Mouse (Mus musculus): ENCODE data around the gene Cyp51.
"Not testable (repeated sequence)": the region's sequence is repeated elsewhere in the genome, so short reads cannot be mapped to it uniquely, and the experiment has no call there.

Cyp51 gene

DNA sequence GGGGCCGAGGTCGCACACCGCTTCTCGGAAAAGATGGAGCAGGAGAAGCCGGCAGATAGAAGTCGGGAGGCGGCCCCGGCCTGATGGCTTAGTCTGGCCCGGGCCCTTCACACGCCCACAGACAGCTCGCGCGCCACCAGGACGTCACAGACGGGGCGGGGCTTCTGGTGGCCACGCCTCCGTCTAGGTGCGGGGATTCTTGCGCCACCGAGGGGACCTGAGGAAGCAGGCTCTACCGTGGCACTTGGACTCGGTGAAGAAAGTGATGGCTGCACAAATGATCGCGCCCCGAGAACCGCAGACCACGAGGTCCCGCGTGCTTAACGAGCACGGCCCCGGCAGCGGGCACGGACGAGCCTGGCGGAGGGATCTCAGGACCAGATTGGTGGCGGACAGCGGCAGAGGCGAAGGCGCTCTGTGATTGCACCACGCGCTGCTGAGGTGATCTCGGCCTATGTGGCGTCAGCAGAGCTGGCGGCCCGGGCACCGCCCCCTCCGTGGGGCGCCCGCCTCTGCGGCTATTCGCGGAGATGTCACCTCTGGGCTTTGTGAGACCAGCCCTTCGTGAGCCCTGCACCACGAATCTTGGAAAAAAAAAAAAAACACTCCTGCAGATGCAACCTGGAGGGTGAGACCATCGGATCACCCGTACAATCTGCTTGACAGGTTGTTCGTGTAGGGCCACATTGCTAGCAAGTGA, at the start of gene Cyp51:
Gene Cyp51 (minus strand): TSS at position 406 of the 700 bp plus-strand sequence.
- peak; percentile 52 for DNase-seq (ENCODE audit: extremely low spot score, low read depth, low spot score)

DNA sequence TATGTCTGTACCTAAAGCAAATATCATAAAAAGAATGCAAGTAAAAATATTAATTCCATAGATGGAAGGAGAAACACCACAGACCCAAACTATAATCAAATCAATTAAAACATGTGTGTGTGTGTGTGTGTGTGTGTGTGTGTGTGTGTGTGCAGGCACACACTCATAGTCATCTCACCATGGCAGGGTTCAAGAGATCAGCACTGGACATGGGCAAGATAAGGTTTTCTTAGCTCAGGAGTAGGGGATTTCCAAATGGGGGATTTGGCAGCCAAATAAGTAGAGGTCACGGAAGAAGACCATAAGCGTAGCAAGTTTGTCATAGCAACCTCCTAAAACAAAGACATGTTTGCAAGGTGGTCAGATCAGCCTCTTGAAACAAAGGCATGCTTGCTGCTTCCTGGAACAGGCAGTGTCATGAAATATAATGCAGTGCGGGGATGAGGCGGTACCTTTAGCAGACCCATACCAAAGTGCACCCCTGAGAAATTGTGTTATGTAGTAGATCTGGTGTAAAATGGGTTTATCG, 8.1 kb upstream of the Cyp51 start:
- DNase-seq (ENCODE audit: extremely low spot score, low read depth, low spot score) = no peak

DNA sequence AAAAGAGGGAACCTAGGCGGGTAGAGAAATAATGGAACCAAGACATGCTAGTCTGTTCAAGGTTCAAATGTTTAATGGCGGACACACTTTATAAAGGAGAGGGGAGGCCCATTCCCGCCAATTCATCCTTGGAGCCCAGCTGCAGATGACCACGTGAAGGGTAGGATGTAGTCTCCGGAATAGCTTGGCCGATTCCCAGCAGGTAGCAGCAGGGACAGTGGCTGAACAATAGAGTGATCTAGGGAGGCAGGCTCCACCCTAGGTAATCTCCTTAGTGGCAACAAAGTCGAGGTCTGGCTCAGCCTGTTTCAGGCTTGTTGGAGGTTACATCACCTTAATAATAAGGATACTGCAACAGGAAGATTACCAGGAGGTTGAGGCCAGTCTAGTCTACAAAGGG, 2.5 kb upstream of the Cyp51 start:
- not testable (repeated sequence) for DNase-seq (ENCODE audit: extremely low spot score, low read depth, low spot score)

DNA sequence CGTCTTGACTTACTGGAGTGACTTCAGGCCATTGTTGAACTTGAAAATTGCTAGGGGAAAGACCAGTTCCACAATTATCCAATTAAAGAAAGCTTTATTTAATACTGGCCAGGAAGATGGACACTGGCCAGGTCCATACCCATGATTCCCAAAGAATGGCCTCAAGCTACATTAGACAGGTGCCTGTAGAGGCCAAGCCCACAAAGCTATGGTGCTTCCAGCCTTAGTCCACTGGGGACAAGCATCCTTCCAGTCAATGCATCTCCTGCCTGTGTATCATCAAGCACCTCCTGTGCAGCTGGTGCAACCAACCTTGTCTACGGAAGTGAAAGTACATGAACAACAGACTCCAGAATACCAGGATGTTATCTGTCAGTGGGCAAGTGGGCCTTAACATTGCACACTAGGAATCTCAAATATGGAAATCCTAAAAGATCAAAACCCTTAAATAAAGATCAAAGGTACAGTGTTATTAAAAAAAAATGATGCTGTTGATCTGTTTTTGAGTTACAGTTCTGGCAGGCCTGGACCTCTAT, 1.2 kb upstream of the Cyp51 start:
- no peak for DNase-seq (ENCODE audit: extremely low spot score, low read depth, low spot score)

DNA sequence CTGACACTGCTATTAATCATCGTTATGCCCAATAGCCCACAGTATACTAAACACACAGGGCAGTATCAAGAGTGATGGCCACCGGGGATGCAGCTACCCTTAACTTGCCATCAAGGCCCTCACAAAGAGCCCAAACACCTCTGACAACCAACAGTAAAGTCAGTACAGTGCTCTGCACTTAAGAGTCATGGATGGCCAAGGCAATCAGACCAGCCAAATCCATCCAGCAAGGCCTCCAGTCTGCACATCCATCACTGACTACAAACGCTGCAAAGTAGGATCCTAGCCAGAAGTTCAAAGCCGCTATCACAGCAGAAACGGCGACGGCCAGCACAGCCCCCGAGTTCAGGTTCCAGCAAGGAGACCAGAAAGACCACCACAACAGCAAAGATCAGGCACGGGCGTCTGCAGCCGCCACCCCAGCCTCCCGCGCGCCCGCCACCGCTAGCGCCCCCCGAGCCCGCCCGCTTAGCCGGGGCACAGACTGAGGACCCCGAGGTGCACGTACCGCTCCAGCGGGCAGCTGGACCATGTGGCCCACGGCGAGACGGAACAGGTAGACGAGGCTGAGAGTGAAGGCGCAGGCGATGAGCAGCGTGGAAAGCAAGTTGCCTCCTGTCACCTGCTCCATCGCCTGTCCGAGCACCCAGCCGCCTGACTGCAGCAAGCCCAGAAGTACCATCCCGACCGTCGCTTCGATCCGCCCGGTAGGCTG, 763 bp downstream of the Cyp51 start:
- no peak for DNase-seq (ENCODE audit: extremely low spot score, low read depth, low spot score)

DNA sequence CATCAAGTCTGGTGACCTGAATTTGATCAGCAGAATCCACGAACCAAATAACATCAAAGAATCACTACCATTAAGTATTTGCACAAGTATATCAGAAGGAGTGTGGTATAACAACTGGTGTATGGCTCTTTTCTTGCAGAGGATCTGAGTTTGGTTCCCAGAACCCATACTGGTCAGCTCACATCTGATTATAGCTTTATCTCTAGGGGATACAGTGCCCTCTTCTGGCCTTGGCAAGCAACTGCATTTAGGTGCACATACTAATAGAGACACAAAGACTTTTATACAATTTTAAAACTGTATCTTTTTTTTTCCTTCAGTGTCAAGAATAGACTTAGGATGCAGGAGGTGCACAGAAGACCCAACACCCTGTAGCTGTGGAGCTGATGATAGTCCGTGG, 2.8 kb downstream of the Cyp51 start:
- no peak for DNase-seq (ENCODE audit: extremely low spot score, low read depth, low spot score)

DNA sequence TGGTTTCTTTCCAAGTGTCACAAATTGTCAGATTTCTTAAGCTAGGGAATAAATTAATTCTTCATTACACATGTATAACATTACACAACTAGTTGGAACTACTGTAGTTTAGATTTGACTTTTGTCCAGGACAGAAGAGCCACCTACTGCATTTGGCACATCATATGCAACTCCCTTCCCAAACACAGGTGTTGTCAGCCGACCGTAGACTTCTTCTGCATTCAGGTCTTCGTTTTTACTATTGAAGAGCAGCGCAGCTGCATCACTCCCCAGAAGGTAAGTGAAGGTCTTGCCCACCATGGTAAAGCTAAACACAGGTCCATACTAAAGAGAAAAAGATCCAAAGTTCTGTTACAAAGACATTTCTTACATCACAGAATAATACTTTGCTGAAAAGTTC, 3.5 kb downstream of the Cyp51 start:
- DNase-seq (ENCODE audit: extremely low spot score, low read depth, low spot score) = no peak

DNA sequence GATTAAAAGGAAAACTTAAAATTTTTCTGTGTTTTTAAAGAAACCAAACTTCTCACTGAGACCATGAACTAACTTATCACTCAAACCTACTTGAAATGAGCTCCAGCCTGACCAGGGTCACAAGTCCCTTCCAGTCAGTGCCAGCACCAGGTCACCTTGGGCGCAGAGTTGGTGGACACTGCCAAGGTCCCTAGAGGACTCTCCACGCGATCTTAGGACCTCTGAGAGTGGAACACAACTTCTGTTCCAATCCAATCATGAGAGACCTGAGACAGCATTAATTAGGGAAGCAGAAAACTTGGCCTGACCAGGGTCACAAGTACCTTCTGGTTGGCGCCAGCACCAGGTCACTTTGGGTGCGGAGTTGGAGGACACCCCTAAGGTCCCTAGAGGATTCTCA, 10.1 kb downstream of the Cyp51 start:
- DNase-seq (ENCODE audit: extremely low spot score, low read depth, low spot score) = no peak

DNA sequence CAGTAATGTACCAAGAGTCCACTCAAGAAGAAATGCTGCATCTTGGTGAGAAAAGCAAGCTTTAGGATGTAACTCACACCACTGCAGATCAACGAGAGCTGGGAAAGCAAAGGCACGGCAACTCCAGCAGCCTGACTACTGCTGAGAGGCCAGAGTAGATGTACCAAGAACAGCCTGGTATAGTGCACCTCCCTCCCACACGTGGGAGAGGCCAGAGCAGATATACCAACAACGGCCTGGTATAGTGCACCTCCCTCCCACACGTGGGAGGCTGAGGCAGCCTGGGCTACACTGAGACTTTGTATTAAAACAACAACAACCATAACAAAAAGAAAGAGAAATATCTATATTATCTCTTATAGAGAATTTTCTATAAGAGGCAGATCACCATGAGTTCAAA, 16.4 kb downstream of the Cyp51 start:
- no peak for DNase-seq (ENCODE audit: extremely low spot score, low read depth, low spot score)

DNA sequence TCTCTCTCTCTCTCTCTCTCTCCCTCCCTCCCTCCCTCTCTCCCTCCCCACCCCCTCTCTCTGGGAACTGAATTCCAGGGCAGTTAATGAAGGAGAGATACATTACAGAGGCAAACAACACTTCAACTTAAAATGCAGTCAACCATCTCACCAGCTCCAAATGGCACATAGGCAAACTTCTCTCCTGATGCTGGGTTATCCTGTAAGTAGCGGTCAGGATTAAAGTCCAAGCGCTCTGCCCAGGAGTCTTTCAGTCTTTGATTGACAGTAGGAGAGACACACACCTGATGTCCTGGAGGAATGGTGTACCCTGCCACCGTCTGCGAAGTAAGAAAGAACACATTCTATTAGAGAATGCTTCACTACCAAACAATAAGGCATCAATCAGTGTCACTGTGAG, 18.2 kb downstream of the Cyp51 start:
- DNase-seq (ENCODE audit: extremely low spot score, low read depth, low spot score) = no peak

DNA sequence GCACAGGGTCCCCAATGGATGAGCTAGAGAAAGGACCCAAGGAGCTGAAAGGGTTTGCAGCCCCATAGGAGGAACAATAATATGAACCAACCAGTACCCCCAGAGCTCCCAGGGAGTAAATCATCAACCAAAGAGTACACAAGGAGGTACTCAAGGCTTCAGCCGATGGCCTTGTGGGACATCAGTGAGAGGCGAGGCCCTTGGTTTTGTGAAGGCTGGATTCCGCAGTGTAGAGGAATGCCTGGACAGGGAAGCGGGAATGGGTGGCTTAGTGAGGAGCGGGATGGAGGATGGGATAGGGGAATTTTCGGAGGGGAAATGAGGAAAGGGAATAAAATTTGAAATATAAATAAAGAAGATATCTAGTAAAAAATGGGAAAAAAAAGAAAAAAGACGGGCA, 19.6 kb downstream of the Cyp51 start:
- no peak for DNase-seq (ENCODE audit: extremely low spot score, low read depth, low spot score)

DNA sequence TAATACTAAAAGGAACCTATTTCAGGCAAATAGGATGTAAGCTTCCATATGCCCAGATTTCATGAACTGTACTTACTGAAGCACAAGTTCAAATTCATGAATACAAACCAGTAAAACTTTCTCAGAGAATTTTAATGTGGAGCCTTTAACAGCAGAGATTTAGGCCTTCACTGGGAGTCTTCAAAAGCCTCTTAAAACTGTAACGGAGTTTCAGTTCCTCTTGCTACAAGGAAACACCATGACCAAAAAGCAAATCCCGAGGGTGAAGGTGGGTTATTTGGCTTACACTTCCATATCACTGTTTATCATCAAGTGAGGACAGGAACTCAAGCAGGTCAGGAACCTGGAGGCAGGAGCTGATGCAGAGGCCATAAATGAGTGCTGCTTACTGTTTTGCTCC, 23.0 kb downstream of the Cyp51 start:
- no peak for DNase-seq (ENCODE audit: extremely low spot score, low read depth, low spot score)

DNA sequence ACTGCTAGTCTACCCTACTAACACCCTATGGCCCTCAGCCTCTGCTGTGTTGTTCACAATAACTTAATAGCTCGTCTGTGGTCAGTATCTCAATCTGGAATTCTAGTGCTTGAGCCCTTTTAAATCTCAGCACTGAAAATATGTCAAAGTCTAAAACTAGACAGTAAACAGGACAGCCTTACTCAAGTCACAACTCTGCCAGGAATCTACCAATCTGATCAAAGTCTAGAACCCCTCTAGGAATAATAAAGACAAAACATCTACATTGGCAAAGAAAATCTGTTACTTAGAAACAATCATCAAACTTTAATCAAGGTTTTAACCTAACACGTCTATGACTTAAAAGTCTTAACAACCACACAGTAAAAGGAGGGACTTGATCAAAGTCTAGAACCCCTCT, 23.7 kb downstream of the Cyp51 start:
- no peak for DNase-seq (ENCODE audit: extremely low spot score, low read depth, low spot score)

DNA sequence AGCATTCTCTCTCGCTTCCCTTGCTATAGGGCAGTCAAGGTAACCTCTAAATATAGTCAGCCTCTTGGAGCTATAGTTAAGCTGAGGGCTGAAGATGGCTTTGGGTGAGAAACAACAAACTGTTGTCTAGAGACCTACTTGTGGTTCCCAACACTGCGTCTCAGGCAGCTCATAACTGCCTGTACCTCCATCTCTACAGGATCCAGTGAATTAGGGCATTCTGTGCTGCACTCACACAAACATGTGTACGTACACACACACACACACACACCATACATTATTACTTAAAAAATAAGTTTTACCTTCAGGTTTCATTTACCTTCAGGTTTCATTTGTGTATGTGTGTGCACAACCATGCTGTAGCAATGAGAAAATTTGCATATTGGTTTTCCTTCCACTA, 25.5 kb downstream of the Cyp51 start:
- no peak for DNase-seq (ENCODE audit: extremely low spot score, low read depth, low spot score)

DNA sequence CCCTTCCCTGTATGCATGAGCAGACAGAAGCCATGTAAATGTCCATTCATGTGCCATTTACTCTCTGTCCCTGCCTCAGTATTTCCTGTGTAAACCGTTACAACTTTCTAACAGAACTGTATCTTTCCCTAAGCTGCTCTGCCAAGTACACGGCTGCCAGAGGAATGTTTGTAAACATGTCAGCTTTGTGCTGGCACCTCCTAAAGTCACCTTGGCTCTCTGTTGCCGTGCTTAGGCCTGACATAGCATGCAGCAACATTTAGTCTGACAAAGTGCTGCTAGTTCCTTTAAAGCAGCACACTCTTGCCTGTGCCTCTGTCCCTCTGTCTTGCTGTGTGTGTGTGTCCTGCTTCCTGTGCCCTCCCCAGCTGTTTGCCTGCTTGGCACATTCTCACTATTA, 37.3 kb downstream of the Cyp51 start:
- no peak for DNase-seq (ENCODE audit: extremely low spot score, low read depth, low spot score)

DNA sequence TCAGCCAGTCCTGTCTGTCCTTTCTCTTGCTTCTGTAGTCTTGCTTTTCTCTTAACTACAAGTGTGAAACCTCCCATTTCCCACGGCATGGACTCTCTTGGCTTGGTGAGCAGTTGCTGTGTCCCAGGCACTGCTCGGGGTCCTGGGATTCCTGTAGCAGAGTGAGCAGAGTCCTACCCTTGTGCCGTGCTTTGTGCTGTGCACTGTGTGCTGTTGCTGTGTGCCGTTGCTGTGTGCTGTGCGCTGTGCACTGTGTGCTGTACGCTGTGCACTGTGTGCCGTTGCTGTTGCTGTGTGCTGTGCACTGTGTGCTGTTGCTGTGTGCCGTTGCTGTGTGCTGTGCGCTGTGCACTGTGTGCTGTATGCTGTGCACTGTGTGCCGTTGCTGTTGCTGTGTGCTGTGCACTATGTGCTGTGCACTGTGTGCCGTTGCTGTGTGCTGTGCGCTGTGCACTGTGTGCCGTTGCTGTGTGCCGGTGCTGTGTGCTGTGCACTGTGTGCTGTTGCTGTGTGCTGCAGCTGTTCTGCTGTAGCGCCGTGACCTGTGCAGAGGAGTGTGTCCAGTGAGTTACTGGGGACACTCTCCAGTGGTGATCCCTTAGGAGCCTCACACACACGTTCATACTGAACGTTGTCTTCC, 38.0 kb downstream of the Cyp51 start:
- no peak for DNase-seq (ENCODE audit: extremely low spot score, low read depth, low spot score)

DNA sequence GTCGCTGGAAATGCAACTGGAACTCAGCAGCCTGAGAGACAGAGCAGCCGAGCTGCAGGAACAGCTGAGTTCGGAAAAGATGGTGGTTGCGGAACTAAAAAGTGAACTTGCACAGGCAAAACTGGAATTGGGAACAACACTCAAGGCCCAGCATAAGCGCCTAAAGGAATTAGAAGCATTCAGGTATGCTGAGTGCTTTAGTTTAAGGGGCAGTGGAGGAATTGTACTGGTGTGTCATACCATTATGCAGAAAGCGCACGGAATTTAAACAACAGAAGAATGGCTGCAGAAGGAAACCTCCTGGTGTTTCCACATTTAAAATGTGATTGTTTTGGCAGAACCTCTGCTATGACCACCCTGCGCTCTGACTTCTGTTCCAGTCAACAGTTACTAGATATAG, 44.2 kb downstream of the Cyp51 start:
- no peak for DNase-seq (ENCODE audit: extremely low spot score, low read depth, low spot score)

DNA sequence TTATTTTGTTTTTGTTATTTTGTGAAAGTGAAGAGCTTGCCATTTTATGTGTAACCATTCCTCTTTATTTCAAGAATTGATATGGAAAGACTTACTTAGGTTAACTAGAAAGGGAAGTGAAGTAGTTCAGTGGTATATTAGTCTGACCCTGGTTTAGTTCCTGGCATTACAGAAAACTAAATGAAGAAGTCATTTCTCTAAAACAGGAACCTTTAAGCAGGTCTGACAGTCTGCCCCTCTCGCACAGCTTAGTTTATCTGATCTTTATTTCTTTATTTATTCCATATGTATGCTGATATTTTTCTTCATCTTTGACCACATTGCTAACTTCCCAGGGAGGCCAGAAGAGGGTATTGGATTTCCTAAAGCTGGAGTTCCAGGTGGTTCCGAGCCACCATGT, 63.6 kb downstream of the Cyp51 start:
- no peak for DNase-seq (ENCODE audit: extremely low spot score, low read depth, low spot score)

DNA sequence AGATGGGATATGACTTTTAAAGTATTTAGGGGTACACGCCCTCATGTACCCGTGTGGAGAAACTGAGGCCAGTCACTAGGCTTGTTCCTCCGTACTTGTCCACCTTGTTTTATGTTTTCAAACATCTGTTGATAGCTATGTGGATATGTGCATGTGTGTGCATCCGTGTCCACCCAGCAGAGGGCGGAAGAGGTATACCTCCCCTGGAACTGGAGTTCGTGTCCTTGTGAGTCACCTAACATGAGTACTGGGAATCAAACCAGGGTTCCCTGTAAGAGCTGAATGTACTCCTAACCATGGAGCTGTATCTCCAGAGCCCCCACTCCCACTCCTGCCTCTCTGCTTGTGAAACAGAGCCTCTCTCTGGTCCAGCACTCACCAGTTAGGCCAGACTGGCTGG, 64.2 kb downstream of the Cyp51 start:
- DNase-seq (ENCODE audit: extremely low spot score, low read depth, low spot score) = no peak

DNA sequence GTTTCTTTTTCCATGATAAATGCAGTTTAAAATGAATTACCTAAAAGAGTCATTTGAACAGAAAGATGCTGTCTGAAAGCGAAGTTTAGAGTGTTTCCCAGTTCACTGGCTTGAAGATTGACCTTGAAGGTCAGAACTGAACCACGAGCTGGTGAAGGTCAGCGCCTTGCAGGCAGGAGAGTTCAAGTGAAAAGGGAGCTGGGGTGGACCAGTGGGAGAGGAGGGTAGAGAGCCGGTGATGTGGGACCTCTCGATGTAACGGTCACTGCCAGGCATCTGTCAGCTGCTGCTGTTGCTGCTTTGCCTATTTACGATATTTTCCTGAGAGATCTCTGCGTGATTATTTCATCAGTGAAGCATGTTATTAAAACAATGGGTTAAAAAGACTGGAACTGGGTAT, 65.2 kb downstream of the Cyp51 start:
- DNase-seq (ENCODE audit: extremely low spot score, low read depth, low spot score) = no peak

DNA sequence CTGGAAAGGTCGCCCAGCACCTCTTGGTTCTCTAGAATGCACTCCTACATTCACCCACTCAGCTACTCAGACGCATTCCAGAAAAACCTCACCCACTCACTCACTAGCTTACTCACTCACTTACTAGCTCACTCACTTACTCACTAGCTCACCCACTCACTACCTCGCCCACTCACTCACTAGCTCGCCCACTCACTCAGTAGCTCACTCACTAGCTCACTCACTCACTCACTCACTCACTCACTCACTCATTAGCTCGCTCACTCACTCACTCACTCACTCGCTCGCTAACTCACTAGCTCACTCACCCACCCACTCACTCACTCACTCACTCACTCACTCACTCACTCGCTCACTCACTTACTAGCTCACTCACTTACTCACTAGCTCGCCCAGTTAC, 67.9 kb downstream of the Cyp51 start:
- no peak for DNase-seq (ENCODE audit: extremely low spot score, low read depth, low spot score)

DNA sequence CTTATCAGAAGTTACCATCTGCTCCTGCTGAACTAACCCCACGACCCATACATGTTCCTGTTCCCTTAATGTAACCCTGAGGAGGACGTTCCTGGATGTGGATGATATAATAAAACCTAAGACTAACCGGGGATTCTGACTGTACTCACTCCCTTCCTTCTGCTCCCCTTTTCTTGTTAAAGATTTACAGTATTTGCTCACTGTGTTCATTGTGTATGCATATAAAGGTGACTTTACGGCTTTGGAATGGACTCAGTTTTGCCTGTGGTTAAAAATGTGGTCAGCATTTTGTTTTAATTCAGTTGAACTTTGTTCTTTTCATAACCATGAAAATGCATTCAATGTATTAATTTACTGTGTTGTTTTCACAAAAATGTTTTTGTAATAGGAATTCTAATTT, 72.7 kb downstream of the Cyp51 start:
- no peak for DNase-seq (ENCODE audit: extremely low spot score, low read depth, low spot score)
